Mouse (Mus musculus) MEL (cell line): ENCODE results near the gene Pars2.

Experiments used
- BHLHE40 ChIP-seq: IDR thresholded peaks from 2 replicates; pipeline ENCODE4 v1.6.1; 2012; ENCODE audit warnings: low read depth, mild to moderate bottlenecking, inconsistent platforms, low read length, improper control_type of control experiment, borderline replicate concordance
- CTCF ChIP-seq, 3 experiments: IDR thresholded peaks in 2 of 3; conservative IDR thresholded peaks in 1 of 3; 2 replicates each; pipeline ENCODE4 v1.5.1; 2011 to 2012; ENCODE audit warnings: low read length in 3 of 3, low read depth in 2 of 3, mild to moderate bottlenecking in 2 of 3, improper control_type of control experiment in 1 of 3, inconsistent platforms in 1 of 3, mixed read lengths in 1 of 3, moderate library complexity in 1 of 3; ENCODE audit not compliant: control insufficient read depth in 1 of 3, insufficient read depth in 1 of 3, poor library complexity in 1 of 3, severe bottlenecking in 1 of 3
- EP300 ChIP-seq, 2 experiments: IDR thresholded peaks; 2 replicates each; pipeline ENCODE4 v1.6.1; 2011; ENCODE audit warnings: improper control_type of control experiment in 2 of 2, low read length in 2 of 2, low read depth in 1 of 2, mild to moderate bottlenecking in 1 of 2
- TBP ChIP-seq: IDR thresholded peaks from 2 replicates; pipeline ENCODE4 v1.8.0; 2011; ENCODE audit warnings: low read depth, low read length, improper control_type of control experiment

- TF ChIP-seq BHLHE40 (no peak), CTCF (IDR thresholded peaks at IDR 0.05 in 2 of 3, conservative IDR thresholded peaks at IDR 0.05 in 1 of 3; ENCODE audit: control insufficient read depth in 1 of 3, insufficient read depth in 1 of 3, low read depth in 2 of 3, low read length in 3 of 3, poor library complexity in 1 of 3, severe bottlenecking in 1 of 3) (no peak), EP300 (IDR thresholded peaks at IDR 0.05; ENCODE audit: low read depth in 1 of 2, low read length in 2 of 2) (no peak), TBP (no peak)
These were observed 43.0 kb upstream of the Pars2 start for GRCm38 (mm10) chr4:106607905-106608304.
